Mouse (Mus musculus): ENCODE data around the gene Gpr83.
A peak's percentile ranks its signal among the peaks of the same experiment; 100 is the strongest.

The Gpr83 gene

DNA sequence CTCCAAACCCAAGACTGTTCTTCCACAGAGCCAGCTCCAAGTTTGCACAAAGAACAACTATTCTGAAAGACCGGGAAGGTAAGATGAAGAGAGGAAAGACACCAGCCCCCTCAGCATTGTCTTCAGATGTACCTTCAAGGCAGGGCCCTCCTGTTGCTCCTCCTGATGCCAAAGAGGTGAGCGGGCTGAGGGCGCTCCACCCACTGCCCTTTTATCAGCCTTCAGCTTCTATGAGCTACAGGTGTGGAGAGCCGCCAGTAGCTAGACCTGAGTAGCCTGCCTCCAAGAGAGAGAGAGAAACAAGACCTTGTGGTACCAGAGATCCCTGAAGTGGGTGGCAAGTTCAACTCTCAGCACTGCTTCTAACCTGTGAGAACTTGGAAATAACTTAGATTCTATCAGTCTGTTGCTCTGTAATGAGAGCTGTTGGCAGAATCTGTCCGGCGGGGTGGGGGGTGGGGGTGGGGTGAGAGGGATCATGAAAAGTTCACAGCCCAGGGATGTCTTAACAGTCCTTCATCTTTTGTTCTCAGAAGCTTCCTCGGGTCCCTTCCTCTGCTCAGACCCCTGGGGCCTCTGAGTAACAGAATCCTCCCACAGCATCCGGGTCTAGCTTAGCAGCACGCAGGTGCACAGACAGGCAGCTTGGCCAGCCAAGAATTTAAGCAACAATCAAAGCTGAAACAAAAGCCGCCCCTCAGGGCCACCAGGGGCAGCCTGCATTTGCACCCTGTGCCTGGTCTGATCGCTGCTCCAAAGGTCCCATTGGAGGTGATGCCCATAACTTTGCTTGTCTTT lies 43.8 kb downstream of the Gpr83 start, which contains the start of gene Izumo1r:
Gene Izumo1r (minus strand): TSS at position 369 of the 798 bp plus-strand sequence.
- DNase-seq (ENCODE audit: low spot score in 2 of 2) = peak; percentile 40 to 68

DNA sequence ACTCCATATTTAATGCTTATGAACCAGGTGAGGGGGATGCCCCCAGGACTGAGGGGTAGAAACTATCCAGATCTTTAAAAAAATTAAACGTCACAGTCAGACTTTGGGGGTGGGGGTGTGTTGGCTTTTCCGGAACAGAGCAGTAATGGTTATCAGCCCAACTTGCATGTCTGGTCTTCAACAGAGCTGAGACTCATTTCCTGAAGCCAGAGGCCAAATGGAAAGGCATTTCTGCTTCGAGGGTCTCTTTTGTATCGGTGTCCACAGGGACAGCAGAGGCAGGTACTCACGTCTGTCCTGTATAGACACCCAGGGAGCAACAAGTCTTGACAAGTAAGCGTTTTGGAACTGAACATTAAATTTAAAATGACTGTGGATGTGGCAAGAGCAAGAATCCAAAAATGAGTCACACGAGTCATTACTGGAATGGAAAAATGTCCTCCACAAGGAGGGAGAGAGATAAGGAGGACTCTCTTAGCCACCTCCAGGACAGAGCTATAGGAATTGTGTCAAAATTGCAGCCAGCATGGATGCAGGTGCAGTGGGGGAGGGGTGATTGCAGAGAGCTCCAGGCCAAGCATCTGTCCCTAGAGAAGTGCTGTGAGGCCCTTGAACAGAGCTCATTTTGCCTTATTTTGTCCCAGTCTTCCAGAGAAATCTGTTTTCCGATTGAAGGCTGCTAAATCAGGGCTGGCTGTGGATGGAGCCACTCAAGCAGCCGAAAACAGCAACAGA lies 44.9 kb downstream of the Gpr83 start:
- no peak for DNase-seq (ENCODE audit: low spot score in 2 of 2)

DNA sequence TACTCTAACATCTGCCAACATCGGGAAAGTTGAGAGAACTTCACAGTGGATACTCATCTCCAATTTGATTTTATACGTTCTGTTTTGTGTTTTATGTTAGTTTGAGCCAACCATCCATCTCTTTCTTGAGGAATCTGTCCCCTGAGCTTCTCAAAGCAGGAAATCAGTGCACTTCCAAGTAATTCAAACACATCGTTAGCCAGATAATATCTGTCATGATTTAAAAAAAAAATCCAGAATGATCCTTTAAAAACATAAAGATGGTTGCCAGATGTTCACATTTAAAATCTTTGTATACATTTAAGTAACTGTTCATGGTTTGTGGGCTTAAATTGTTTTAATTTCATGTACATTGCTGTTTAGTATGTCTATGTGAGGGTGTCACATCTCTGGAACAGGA lies 45.9 kb downstream of the Gpr83 start:
- no peak for DNase-seq (ENCODE audit: low spot score in 2 of 2)

DNA sequence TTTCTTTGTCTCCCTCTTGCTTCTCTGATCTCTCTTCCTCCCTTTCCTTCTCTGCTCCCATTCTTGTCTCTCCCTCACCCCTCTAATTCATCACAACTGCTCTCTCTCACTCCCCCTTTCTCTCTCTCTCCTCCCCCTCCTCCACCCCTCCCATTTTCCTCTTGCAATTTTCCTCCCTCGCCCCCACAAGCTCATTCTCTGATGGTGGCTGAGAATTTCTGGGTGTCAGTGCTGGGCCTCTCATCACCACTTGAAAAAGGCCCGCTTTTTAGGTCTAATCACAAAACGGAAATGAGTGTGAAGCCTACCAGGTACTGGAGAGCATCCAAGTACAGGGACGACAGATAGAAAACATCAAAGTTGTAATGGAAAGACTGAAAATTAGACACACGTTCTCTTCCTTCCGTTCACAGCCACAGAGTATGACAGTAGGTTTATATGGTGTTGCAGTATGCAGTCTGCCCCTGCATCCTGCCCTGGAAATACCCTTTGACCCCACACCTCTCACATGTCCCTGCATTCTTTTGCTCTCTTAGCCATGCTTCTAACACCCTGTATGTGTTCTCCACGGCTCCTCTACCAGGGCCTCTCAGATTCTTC lies 47.9 kb downstream of the Gpr83 start:
- no peak for DNase-seq (ENCODE audit: low spot score in 2 of 2)

DNA sequence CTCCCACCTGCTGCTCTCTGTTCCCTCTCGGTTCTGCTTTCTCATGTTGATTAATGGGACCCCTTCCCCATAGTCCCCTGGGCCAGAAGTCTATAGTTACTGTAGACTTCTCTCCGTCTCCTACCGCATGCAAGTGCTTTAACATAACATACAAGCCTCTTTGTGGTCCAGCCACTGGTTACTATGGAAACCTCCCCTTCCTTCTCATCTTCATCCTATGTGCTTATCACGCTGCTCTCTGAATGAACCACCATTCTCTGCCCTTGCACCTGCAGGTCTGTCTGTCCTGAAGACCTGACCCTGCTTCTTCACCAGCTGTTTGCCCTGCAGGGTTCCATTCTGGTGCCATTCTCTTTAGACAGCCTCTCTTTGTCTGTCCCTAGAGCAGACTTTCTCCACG lies 50.0 kb downstream of the Gpr83 start:
- DNase-seq (ENCODE audit: low spot score in 2 of 2) = no peak

DNA sequence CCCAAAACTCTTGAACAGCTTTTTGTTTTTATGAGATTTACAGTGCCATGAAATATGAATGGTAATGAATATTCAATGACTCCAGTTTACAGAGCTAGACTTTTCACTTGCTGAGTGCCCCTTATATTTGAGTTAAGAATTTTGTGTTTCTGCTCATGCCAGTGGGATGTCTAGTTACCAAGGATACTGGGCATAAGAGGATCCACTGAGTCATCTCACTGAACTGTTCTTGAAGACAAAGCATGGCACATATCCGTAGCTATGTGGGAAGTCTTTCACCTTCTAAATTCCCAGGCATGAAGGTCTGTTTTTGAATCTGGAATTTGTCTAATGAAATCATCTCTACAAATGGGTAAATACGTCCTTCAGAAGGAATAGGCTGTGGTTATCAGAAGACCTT lies 52.0 kb downstream of the Gpr83 start:
- DNase-seq (ENCODE audit: low spot score in 2 of 2) = no peak

DNA sequence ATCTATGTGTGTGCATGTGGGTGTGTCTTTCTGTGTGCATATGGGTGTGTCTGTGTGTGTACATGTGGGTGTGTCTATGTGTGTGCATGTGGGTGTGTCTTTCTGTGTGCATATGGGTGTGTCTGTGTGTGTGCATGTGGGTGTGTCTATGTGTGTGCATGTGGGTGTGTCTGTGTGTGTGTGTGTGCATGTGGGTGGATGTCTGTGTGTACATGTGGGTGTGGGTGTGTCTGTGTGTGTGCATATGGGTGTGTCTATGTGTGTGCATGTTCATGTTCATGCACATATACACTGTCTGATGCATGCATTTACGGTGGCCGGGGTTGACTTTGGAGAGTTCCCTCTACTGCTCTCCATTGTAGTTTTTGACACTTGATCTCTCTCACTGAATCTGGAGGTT lies 57.7 kb downstream of the Gpr83 start:
- DNase-seq (ENCODE audit: low spot score in 2 of 2) = no peak

DNA sequence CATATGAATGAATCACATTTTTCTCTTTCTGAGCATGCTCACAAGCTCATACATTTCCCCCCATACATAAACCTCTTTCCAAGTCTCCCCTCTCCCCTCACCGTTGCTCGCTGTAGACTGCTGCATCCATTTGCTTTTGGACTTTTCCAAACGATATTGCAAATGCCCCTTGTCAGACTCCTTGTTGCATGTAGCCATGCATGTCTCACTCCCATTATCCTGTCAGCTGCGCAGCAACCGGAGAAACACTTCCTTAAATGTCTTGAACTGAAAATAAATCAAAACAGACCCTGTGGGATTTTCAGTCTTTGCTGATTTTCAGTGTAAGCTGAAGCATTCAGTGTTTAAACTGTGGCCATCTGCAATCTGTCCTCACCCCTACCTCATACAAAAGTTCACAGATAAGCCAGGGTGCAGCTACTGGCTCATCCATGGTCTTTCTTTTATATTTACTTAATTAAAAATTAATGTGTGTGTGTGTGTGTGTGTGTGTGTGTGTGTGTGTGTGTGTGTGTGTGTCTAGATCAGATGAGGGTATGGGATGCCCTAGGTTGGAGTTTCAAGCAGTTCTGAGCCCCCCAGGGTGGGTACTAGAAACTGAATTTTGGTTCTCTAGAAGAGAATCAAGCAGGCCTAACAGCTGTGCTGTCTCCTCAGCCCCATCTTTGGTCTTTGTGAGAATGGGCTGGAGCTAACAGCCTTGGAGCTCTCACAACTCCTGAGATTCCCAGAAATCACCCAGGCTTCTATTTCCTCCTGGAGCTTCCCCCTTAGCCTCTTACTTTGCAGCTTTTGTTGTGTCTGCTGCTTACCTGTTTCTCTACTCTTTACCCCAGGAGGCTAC lies 59.0 kb downstream of the Gpr83 start:
- no peak for DNase-seq (ENCODE audit: low spot score in 2 of 2)

All from spleen, postnatal 4 days (tissue).